Mouse (Mus musculus) thymus, adult 2 months (tissue): Measurements from ENCODE around the gene Tgfbrap1.

ENCODE experiments used
- CTCF ChIP-seq: fragments of 200-500 bp; IDR thresholded peaks from 2 replicates; pipeline ENCODE4 v1.5.1; 2012; ENCODE audit warnings: mild to moderate bottlenecking, control low read depth, low read length, moderate library complexity, borderline replicate concordance; ENCODE audit not compliant: control insufficient read depth, poor library complexity, insufficient read depth; ENCODE audit errors: extremely low read depth
- POLR2A ChIP-seq: fragments of 200-500 bp; IDR thresholded peaks from 2 replicates; pipeline ENCODE4 v1.6.1; 2012; ENCODE audit warnings: mild to moderate bottlenecking, low read length, control low read depth, moderate library complexity; ENCODE audit not compliant: control insufficient read depth, poor library complexity, insufficient read depth; ENCODE audit errors: extremely low read depth

- TF ChIP-seq CTCF (no peak), POLR2A (no peak)
Measured at GRCm38 (mm10) chr1:43047811-43048210, 50.6 kb downstream of the Tgfbrap1 start.
